Mouse (Mus musculus): ENCODE results near the gene Wdr90.

Wdr90 gene

GRCm38 (mm10) chr17:25843636-25844395 is 17.5 kb downstream of the Wdr90 start:
- DNase-seq (ENCODE audit: low spot score), result no peak

- no peak for DNase-seq (ENCODE audit: low spot score)
Measured at GRCm38 (mm10) chr17:25843122-25843521, 18.2 kb downstream of the Wdr90 start.

- DNase-seq (ENCODE audit: low spot score), result no peak
Measured at GRCm38 (mm10) chr17:25842509-25842908, 18.8 kb downstream of the Wdr90 start.

- no peak for DNase-seq (ENCODE audit: low spot score)
Measured at GRCm38 (mm10) chr17:25841117-25841880, 20.0 kb downstream of the Wdr90 start, which contains the start of gene Gm20683. Gm20683 (minus strand) TSS chr17:25841763.

- DNase-seq (ENCODE audit: low spot score), result no peak
Measured at GRCm38 (mm10) chr17:25840519-25840918, 20.8 kb downstream of the Wdr90 start.

- DNase-seq (ENCODE audit: low spot score), result no peak
Measured at GRCm38 (mm10) chr17:25839455-25840235, 21.7 kb downstream of the Wdr90 start.

GRCm38 (mm10) chr17:25838904-25839303 is 22.4 kb downstream of the Wdr90 start:
- DNase-seq (ENCODE audit: low spot score), result no peak

- no peak for DNase-seq (ENCODE audit: low spot score)
Measured at GRCm38 (mm10) chr17:25837533-25837932, 23.8 kb downstream of the Wdr90 start.

- no peak for DNase-seq (ENCODE audit: low spot score)
Measured at GRCm38 (mm10) chr17:25837076-25837410, 24.3 kb downstream of the Wdr90 start, which contains the start of gene Rhbdl1. Rhbdl1 (minus strand) TSS chr17:25837295.

- no peak for DNase-seq (ENCODE audit: low spot score)
Measured at GRCm38 (mm10) chr17:25836397-25837075, 24.8 kb downstream of the Wdr90 start.

- no peak for DNase-seq (ENCODE audit: low spot score)
Measured at GRCm38 (mm10) chr17:25835816-25836215, 25.5 kb downstream of the Wdr90 start.

GRCm38 (mm10) chr17:25835301-25835700 is 26.0 kb downstream of the Wdr90 start:
- no peak for DNase-seq (ENCODE audit: low spot score)

- DNase-seq (ENCODE audit: low spot score), result no peak
Measured at GRCm38 (mm10) chr17:25834595-25835222, 26.6 kb downstream of the Wdr90 start.

GRCm38 (mm10) chr17:25833961-25834594 is 27.2 kb downstream of the Wdr90 start:
- DNase-seq (ENCODE audit: low spot score), result no peak

- DNase-seq (ENCODE audit: low spot score), result peak; percentile 64
Measured at GRCm38 (mm10) chr17:25833291-25833663, 28.0 kb downstream of the Wdr90 start, which contains the start of gene Stub1. Stub1 (minus strand) TSS chr17:25833404.

- peak; percentile 97 for DNase-seq (ENCODE audit: low spot score)
Measured at GRCm38 (mm10) chr17:25832436-25833290, 28.6 kb downstream of the Wdr90 start.

- no peak for DNase-seq (ENCODE audit: low spot score)
Measured at GRCm38 (mm10) chr17:25831451-25832281, 29.6 kb downstream of the Wdr90 start.

- no peak for DNase-seq (ENCODE audit: low spot score)
Measured at GRCm38 (mm10) chr17:25830806-25831431, 30.4 kb downstream of the Wdr90 start.
